Mouse (Mus musculus) gastrocnemius, adult 2 months (tissue): ENCODE measurements around the gene Zbtb32. TPM values are rescaled to one million over a fixed set of nuclear protein-coding genes. Genes with fewer than 3 reads are reported as not detected.

Experiments used
- DNase-seq: peaks from one replicate; pipeline ENCODE4 v3.0.0; 2022
- H3K27ac ChIP-seq: fragments of 200-600 bp; 2 replicates; pipeline ENCODE4 v1.8.1; 2022; ENCODE audit warnings: mild to moderate bottlenecking
- H3K4me3 ChIP-seq: fragments of 200-600 bp; 2 replicates; pipeline ENCODE4 v1.8.1; 2022; ENCODE audit warnings: mild to moderate bottlenecking, moderate library complexity
- CTCF ChIP-seq: fragments of 200-600 bp; IDR thresholded peaks from 2 replicates; pipeline ENCODE4 v1.8.1; 2022; ENCODE audit warnings: antibody characterized with exemption, mild to moderate bottlenecking, moderate library complexity
- intact Hi-C: fragments of 180-260 bp; cut with DNase I; formaldehyde crosslinking; loops from one replicate; pipeline ENCODE4 v1.15.1; 2025
- long read RNA-seq, 2 experiments: library from polyadenylated mRNA; stranded (forward); transcript quantifications; one replicate each; pipeline ENCODE4 v2.0.0; 2021
- total RNA-seq, 2 experiments: library from RNA; stranded (reverse); gene quantifications; 2 replicates each; pipeline ENCODE4 v1.2.3; 2021

Zbtb32 gene
- total RNA-seq, result under 1 TPM in 1 of 2 experiments, not detected in 1; 0.33 TPM
- long read RNA-seq, experiment 1, result 0 reads
- long read RNA-seq, experiment 2, result 0 reads

DNA sequence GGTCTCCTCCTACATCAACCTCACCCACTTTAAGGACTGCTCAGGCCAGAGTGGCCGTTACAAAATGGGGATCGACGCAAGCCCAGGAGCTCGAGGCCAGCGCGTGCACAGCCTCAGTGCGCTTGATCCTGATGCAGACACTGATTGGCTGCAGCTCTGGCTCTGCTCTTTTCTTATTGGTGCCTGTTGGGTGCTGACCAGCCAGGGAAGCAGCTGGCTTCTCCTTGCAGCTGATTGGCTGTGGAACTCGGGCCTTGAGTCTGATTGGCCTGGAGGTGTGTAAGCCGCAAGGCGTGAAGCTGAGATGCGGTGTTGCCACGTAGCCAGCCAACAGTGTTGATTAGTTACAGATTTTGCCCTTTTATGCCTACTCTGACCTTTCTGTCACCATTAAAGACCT, at the start of gene Zbtb32:
Gene Zbtb32 (minus strand): TSS at position 124 of the 400 bp plus-strand sequence.
- intact Hi-C loops, result loop anchor here (10.0 kb wide), 1 partner anchor 376 kb away; the partner anchor contains the start of genes Fam187b and Lsr
- no peak for DNase-seq
- no peak for TF ChIP-seq CTCF
- H3K27ac ChIP-seq, result no peak within 1 kb of the TSS
- H3K4me3 ChIP-seq, result no peak within 1 kb of the TSS

GRCm38 (mm10) chr7:30639083-30639482, 40.4 kb upstream of the Zbtb32 start:
- no peak for TF ChIP-seq CTCF
- H3K27ac ChIP-seq, result no peak overlapping the region
- intact Hi-C loops, result no loop called here

GRCm38 (mm10) chr7:30636395-30636794, 37.7 kb upstream of the Zbtb32 start:
- H3K4me3 ChIP-seq, result no peak overlapping the region
- intact Hi-C loops, result no loop called here
- no peak for TF ChIP-seq CTCF
- DNase-seq, result no peak
- H3K27ac ChIP-seq, result no peak overlapping the region

More at GRCm38 (mm10) chr7:30639083-30639482, 40.4 kb upstream of the Zbtb32 start:
- H3K4me3 ChIP-seq, result no peak overlapping the region
- no peak for DNase-seq

GRCm38 (mm10) chr7:30635752-30636151, 37.0 kb upstream of the Zbtb32 start, which contains the start of gene Etv2:
TSS of gene Etv2 (minus strand) at chr7:30635852.
- intact Hi-C loops, result no loop called here
- Histone ChIP-seq H3K27ac (no peak within 1 kb of the TSS), H3K4me3 (no peak within 1 kb of the TSS)
- no peak for DNase-seq
- TF ChIP-seq CTCF, result no peak

DNA sequence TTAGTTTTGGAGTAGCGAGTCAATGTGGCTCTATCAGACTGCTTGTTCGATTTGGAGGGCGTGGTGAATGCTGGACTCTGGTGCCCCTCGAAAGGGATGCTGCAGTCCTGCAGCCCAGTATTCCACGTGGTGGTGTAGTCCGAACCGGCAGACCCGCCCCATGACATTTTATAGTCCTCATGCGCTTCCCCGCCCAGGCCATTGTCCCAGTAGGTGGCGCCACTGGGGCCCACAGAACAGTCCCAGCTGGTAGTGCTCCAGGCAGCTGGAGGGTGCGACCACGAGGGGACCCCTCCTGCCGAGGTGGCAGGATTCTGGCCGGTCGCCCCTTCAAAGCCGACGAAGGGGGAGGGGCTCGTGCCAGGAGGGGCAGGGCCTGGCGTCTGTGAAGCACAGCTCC, 35.9 kb upstream of the Zbtb32 start:
- no peak overlapping the region for H3K4me3 ChIP-seq
- no peak overlapping the region for H3K27ac ChIP-seq
- DNase-seq, result peak; percentile 39
- peak; percentile 42 for TF ChIP-seq CTCF
- intact Hi-C loops, result no loop called here

DNA sequence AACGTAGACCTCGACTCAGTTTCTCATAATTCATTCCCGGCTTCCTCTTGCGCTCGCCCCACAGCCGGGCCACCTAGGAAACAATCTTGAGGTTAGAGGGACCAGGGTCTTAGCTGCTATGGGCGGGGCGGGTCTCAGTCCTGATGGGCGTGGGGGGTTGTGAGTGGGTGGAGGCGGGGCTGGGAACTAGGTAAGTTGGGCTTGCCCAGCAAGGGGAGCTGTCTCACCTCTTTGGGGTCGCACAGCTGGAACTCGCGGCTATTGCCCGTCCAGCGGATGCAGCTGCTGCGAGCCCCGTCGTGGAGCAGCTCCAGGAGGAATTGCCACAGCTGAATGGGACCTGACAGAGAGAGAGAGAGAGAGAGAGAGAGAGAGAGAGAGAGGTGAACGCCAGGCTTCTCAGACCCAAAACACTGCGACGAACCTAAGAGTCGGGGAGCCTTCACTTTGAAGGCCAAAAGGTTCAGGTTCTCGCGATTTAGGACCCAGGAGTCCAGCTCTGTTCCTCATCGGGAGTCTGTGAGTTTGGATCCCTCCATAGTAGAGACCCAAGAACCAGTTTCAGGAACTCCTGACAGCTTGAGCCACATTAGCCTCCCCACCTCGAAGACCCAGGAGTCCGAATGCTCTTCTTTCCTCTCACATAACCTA, 35.2 kb upstream of the Zbtb32 start:
- intact Hi-C loops, result no loop called here
- no peak overlapping the region for H3K4me3 ChIP-seq

DNA sequence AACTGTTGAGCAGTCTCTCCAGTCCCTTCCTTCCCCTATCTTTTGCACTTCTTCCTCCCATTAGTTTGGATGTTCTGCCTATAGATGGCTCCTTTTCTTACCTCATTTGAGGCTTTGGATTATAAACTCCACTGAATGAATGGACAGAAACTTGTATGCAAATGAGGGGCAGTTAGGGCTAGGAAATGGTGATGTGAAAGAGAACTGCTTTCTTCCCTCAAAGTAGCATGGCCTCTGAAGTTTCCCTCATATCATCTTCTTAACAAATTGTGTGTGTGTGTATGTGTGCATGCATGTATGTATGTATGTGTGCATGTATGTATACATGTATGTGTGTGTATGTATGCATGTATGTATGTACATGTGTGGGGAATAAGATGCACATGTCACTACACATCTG, 30.3 kb upstream of the Zbtb32 start:
- no peak overlapping the region for H3K27ac ChIP-seq
- H3K4me3 ChIP-seq, result no peak overlapping the region
- intact Hi-C loops, result loop anchor here (10.0 kb wide), 1 partner anchor 326 kb away; the partner anchor contains the start of gene Usf2
- no peak for DNase-seq
- TF ChIP-seq CTCF, result no peak

More for the DNA sequence above, 35.2 kb upstream of the Zbtb32 start:
- H3K27ac ChIP-seq, result no peak overlapping the region
- no peak for DNase-seq
- TF ChIP-seq CTCF, result no peak

- H3K27ac ChIP-seq, result peak overlapping the region; percentile 92
- H3K4me3 ChIP-seq, result no peak overlapping the region; the same call in 1 of the 2 replicates
- intact Hi-C loops, result loop anchor here (10.0 kb wide), 1 partner anchor 328 kb away; the partner anchor contains the start of gene Usf2
- TF ChIP-seq CTCF, result no peak
- DNase-seq, result no peak
These were observed 27.9 kb upstream of the Zbtb32 start for GRCm38 (mm10) chr7:30626647-30627046.

DNA sequence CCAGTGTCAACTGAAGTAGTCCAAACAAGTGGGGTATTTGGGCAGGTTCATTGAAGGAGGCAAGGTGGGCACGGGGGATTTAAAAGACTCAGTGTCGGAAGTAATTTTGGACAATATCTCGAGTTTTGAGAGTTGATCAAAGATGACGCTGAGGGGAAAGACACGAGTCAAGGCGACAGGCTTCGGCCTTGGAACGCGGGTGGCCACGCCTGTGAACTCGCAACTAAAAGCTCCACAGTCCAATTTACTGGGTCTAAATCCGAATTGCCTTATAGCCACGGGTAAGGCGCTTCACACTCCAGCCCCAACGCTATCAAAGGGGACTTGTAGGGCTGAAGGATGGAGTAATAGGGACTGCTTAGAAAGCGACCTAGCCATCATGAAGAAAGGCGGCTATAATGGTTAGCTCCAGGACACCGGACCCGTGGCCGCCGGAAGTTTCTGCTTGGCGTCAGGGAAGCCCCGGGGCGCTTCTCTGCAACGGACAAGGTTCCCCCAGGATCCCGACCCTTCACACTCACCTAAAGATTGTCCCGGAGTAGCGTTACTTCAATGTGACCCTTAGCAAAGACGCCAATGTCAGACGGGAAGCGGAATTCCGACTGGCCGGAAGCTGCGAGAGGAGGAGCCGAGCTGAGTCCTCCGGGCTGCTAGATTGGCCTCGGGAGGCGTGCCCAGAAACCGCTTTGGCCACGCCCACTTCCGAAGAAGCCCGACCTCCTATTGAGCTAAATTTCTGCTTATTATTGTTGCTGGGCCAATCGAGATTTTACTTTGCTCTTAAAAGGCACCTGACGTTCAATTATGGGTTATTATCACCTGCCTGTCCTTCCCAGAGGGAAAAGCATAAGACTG, 27.0 kb upstream of the Zbtb32 start, which contains the start of gene Cox6b1:
Gene Cox6b1 (minus strand): TSS at position 622 of the 855 bp plus-strand sequence.
- peak within 1 kb of the TSS; percentile 92 for H3K27ac ChIP-seq
- peak; percentile 92 for DNase-seq
- peak within 1 kb of the TSS; percentile 89 for H3K4me3 ChIP-seq
- intact Hi-C loops, result loop anchor here (10.0 kb wide), 1 partner anchor 329 kb away; the partner anchor contains the start of gene Usf2
- no peak for TF ChIP-seq CTCF

GRCm38 (mm10) chr7:30619202-30619601, 20.5 kb upstream of the Zbtb32 start:
- no peak overlapping the region for H3K4me3 ChIP-seq
- intact Hi-C loops, result no loop called here
- no peak overlapping the region for H3K27ac ChIP-seq
- DNase-seq, result peak; percentile 34
- peak; percentile 68 for TF ChIP-seq CTCF

- intact Hi-C loops, result no loop called here
- Histone ChIP-seq H3K4me3 (no peak overlapping the region), H3K27ac (no peak overlapping the region)
- no peak for DNase-seq
- TF ChIP-seq CTCF, result no peak
These were observed 19.9 kb upstream of the Zbtb32 start for GRCm38 (mm10) chr7:30618658-30619057.

DNA sequence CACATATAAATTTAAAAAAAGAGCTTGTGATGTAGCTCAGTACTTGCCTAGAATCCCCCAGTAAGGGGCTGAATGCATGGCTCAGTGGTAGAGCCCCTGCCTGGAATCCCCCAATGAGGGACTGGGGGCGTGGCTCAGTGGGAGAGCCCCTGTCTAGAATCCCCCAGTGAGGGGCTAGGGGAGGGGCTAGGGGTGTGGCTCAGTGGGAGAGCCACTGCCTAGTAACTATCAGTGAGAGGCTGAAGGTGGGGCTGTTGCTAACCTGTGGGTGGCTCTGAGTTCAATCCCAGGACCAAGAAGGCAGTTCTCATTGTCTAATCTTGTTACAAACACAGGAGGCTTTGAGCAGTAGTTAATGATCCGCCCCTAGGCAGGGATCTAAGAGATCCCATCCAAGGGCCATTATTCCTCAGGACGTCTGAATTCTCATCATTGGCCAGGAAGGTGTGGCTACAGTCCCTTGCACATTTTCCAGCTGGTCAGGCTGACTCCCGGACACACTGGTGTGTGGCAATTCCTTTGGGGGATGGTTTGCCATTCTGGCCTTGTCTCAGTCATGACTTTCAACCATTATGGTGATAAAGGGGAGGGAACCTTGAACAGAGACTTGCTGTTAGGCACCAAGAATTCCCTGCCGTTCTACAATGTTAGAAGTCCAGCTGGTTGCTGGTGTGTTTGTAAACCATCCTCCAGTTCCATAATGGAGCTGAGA, 16.5 kb upstream of the Zbtb32 start:
- intact Hi-C loops, result no loop called here
- no peak for DNase-seq
- Histone ChIP-seq H3K27ac (no peak overlapping the region), H3K4me3 (no peak overlapping the region)
- no peak for TF ChIP-seq CTCF
